Mouse (Mus musculus) neural tube, embryonic 12.5 days (tissue): Measurements from ENCODE around the gene Thumpd1. TPM values are rescaled to one million over a fixed set of nuclear protein-coding genes. Genes with fewer than 3 reads are reported as not detected.

Experiments
- ATAC-seq: fragments of 200-750 bp; cut with Nextera tagmentation; 2 replicates; pipeline ENCODE4 v1.8.0; 2017; ENCODE audit warnings: low read depth, mild to moderate bottlenecking, moderate TSS enrichment, moderate library complexity; ENCODE audit not compliant: low FRiP score
- H3K27ac ChIP-seq: fragments of 300-500 bp; sonication (generic); 2 replicates; pipeline ENCODE4 v1.5.1; 2016
- H3K27me3 ChIP-seq: fragments of 300-500 bp; sonication (generic); replicated peaks from 2 replicates; pipeline ENCODE4 v1.6.1; 2016; ENCODE audit warnings: mild to moderate bottlenecking
- H3K36me3 ChIP-seq: fragments of 300-500 bp; sonication (generic); 2 replicates; pipeline ENCODE4 v1.6.1; 2016; ENCODE audit warnings: mild to moderate bottlenecking
- H3K4me1 ChIP-seq: fragments of 300-500 bp; sonication (generic); 2 replicates; pipeline ENCODE4 v1.6.1; 2016
- H3K4me2 ChIP-seq: fragments of 300-500 bp; sonication (generic); replicated peaks from 2 replicates; pipeline ENCODE4 v1.6.1; 2016; ENCODE audit warnings: mild to moderate bottlenecking
- H3K4me3 ChIP-seq: fragments of 300-500 bp; sonication (generic); 2 replicates; pipeline ENCODE4 v1.5.1; 2016
- H3K9ac ChIP-seq: fragments of 300-500 bp; sonication (generic); 2 replicates; pipeline ENCODE4 v1.6.1; 2016; ENCODE audit warnings: mild to moderate bottlenecking
- H3K9me3 ChIP-seq: fragments of 300-500 bp; sonication (generic); 2 replicates; pipeline ENCODE4 v1.6.1; 2016; ENCODE audit warnings: mild to moderate bottlenecking
- WGBS: fragments of 180-500 bp; shearing (Covaris S2); methylation state at CpG from one replicate; pipeline ENCODE4 v1.1.7; 2016; 5-methylcytosine and 5-hydroxymethylcytosine counted together
- polyA plus RNA-seq: library from polyadenylated mRNA; unstranded; fragments of >200 nt; fragmentation: Nextera tagmentation; extraction: Ambion mirVana; gene quantifications from 2 replicates; pipeline ENCODE4 v1.2.1, GENCODE M21; 2016

The Thumpd1 gene
- polyA plus RNA-seq, 1 experiment from 2014 or later, result 86.5 TPM

- no peaks in the 10 kb centered on the region for H3K9me3 ChIP-seq
- no peaks in the 10 kb centered on the region for H3K27me3 ChIP-seq
- H3K27ac ChIP-seq, result no peak overlapping the region
- H3K4me3 ChIP-seq, result no peak overlapping the region
- no peaks in the 10 kb centered on the region for H3K36me3 ChIP-seq
- WGBS, result 89% methylated on average over 3 of the region's 3 CpGs
- H3K9ac ChIP-seq, result no peak overlapping the region
- no peak for ATAC-seq
- no peaks in the 10 kb centered on the region for H3K4me1 ChIP-seq
- no peak overlapping the region for H3K4me2 ChIP-seq
Measured at GRCm38 (mm10) chr7:119667893-119668292, 52.7 kb downstream of the Thumpd1 start.

Other genes starting within 250 kb of the Thumpd1 start
- not detected in 2 replicates for gene Umod, start 241.5 kb downstream of the Thumpd1 start, polyA plus RNA-seq
- not detected in 2 replicates for gene Acsm5, start 201.3 kb downstream of the Thumpd1 start, polyA plus RNA-seq
- gene Pdilt, start 197.3 kb downstream of the Thumpd1 start, polyA plus RNA-seq, result 0.41 and 0.54 TPM in 2 replicates
- gene Acsm2, start 166.5 kb downstream of the Thumpd1 start, polyA plus RNA-seq, result not detected in 2 replicates
- gene Acsm1, start 113.8 kb downstream of the Thumpd1 start, polyA plus RNA-seq, result not detected in 2 replicates
- not detected in 2 replicates for gene Acsm4, start 30.8 kb downstream of the Thumpd1 start, polyA plus RNA-seq
- gene Acsm3, start 40.1 kb upstream of the Thumpd1 start, polyA plus RNA-seq, result 0.09 and 0.16 TPM in 2 replicates
- gene Rexo5, start 73.2 kb upstream of the Thumpd1 start, polyA plus RNA-seq, result 16.0 TPM in 2 replicates
- gene Eri2, start 73.3 kb upstream of the Thumpd1 start, polyA plus RNA-seq, result 26.2 and 27.9 TPM in 2 replicates
- gene Lyrm1, start 175.1 kb upstream of the Thumpd1 start, polyA plus RNA-seq, result 12.6 and 14.9 TPM in 2 replicates
- 15.5 and 18.8 TPM in 2 replicates for gene Dcun1d3, start 175.5 kb upstream of the Thumpd1 start, polyA plus RNA-seq